Mouse (Mus musculus): ENCODE results near the gene Tbr1. TPM values are rescaled to one million over a fixed set of nuclear protein-coding genes. Genes with fewer than 3 reads are reported as not detected.

The Tbr1 gene
- polyA plus RNA-seq, 1 experiment from 2014 or later, result 0.38 TPM

GRCm38 (mm10) chr2:61798048-61798447, 4.7 kb upstream of the Tbr1 start:
- no peak overlapping the region for H3K4me2 ChIP-seq (ENCODE audit: low read depth, low read length)
- H3K4me1 ChIP-seq (ENCODE audit: control insufficient read depth, insufficient read depth, low read length), result no peaks in the 10 kb centered on the region
- H3K9me3 ChIP-seq (ENCODE audit: control insufficient read depth, low read length), result no peaks in the 10 kb centered on the region
- no peak for DNase-seq (ENCODE audit: low spot score)
- H3K9ac ChIP-seq (ENCODE audit: low read depth, low read length), result no peak overlapping the region
- ATAC-seq (ENCODE audit: low read depth), result no peak
- H3K27me3 ChIP-seq (replicated peaks; ENCODE audit: control insufficient read depth, insufficient read depth, low read length), result peaks cover 22% of the 10 kb centered on the region
- WGBS, result 93% methylated on average over 1 of the region's 1 CpGs
- no peaks in the 10 kb centered on the region for H3K36me3 ChIP-seq (ENCODE audit: control insufficient read depth, insufficient read depth, low read length)
- H3K4me3 ChIP-seq (ENCODE audit: low read depth, low read length), result no peak overlapping the region
- H3K27ac ChIP-seq (replicated peaks; ENCODE audit: low read depth, low read length), result no peak overlapping the region

- Histone ChIP-seq H3K27me3 (replicated peaks; ENCODE audit: control insufficient read depth, insufficient read depth, low read length) (peaks cover 68% of the 10 kb centered on the region), H3K4me3 (ENCODE audit: low read depth, low read length) (peak overlapping the region; percentile 4; the same call in 1 of the 2 replicates), H3K36me3 (ENCODE audit: control insufficient read depth, insufficient read depth, low read length) (no peaks in the 10 kb centered on the region), H3K4me2 (ENCODE audit: low read depth, low read length) (peak overlapping the region; percentile 20; the same call in 1 of the 2 replicates), H3K27ac (replicated peaks; ENCODE audit: low read depth, low read length) (no peak overlapping the region), H3K9ac (ENCODE audit: low read depth, low read length) (no peak overlapping the region), H3K9me3 (ENCODE audit: control insufficient read depth, low read length) (no peaks in the 10 kb centered on the region), H3K4me1 (ENCODE audit: control insufficient read depth, insufficient read depth, low read length) (peaks cover 6% of the 10 kb centered on the region; the same call in 1 of the 2 replicates)
- no peak for ATAC-seq (ENCODE audit: low read depth)
- peak; percentile 13 for DNase-seq (ENCODE audit: low spot score)
- WGBS, result 2% methylated on average over 29 of the region's 29 CpGs
Observed at GRCm38 (mm10) chr2:61803443-61804367, 975 bp downstream of the Tbr1 start.

GRCm38 (mm10) chr2:61804382-61804840, 1.7 kb downstream of the Tbr1 start:
- Histone ChIP-seq H3K9me3 (ENCODE audit: control insufficient read depth, low read length) (no peaks in the 10 kb centered on the region), H3K4me2 (ENCODE audit: low read depth, low read length) (no peak overlapping the region), H3K4me3 (ENCODE audit: low read depth, low read length) (no peak overlapping the region), H3K27ac (replicated peaks; ENCODE audit: low read depth, low read length) (no peak overlapping the region), H3K4me1 (ENCODE audit: control insufficient read depth, insufficient read depth, low read length) (peaks cover 6% of the 10 kb centered on the region; the same call in 1 of the 2 replicates), H3K36me3 (ENCODE audit: control insufficient read depth, insufficient read depth, low read length) (no peaks in the 10 kb centered on the region), H3K9ac (ENCODE audit: low read depth, low read length) (no peak overlapping the region), H3K27me3 (replicated peaks; ENCODE audit: control insufficient read depth, insufficient read depth, low read length) (peaks cover 75% of the 10 kb centered on the region)
- ATAC-seq (ENCODE audit: low read depth), result no peak
- WGBS, result 2% methylated on average over 10 of the region's 10 CpGs
- peak; percentile 13 for DNase-seq (ENCODE audit: low spot score)

GRCm38 (mm10) chr2:61804841-61805540, 2.3 kb downstream of the Tbr1 start:
- peak; percentile 30 for ATAC-seq (ENCODE audit: low read depth)
- Histone ChIP-seq H3K9ac (ENCODE audit: low read depth, low read length) (no peak overlapping the region), H3K27me3 (replicated peaks; ENCODE audit: control insufficient read depth, insufficient read depth, low read length) (peaks cover 80% of the 10 kb centered on the region), H3K4me2 (ENCODE audit: low read depth, low read length) (peak overlapping the region; percentile 34), H3K4me3 (ENCODE audit: low read depth, low read length) (peak overlapping the region; percentile 19), H3K9me3 (ENCODE audit: control insufficient read depth, low read length) (no peaks in the 10 kb centered on the region), H3K27ac (replicated peaks; ENCODE audit: low read depth, low read length) (no peak overlapping the region), H3K4me1 (ENCODE audit: control insufficient read depth, insufficient read depth, low read length) (peaks cover 6% of the 10 kb centered on the region; the same call in 1 of the 2 replicates), H3K36me3 (ENCODE audit: control insufficient read depth, insufficient read depth, low read length) (no peaks in the 10 kb centered on the region)
- WGBS, result under 1% methylated on average over 39 of the region's 39 CpGs
- no peak for DNase-seq (ENCODE audit: low spot score)

GRCm38 (mm10) chr2:61805541-61806345, 3.0 kb downstream of the Tbr1 start:
- Histone ChIP-seq H3K36me3 (ENCODE audit: control insufficient read depth, insufficient read depth, low read length) (no peaks in the 10 kb centered on the region), H3K9me3 (ENCODE audit: control insufficient read depth, low read length) (no peaks in the 10 kb centered on the region), H3K27ac (replicated peaks; ENCODE audit: low read depth, low read length) (no peak overlapping the region), H3K4me3 (ENCODE audit: low read depth, low read length) (peak overlapping the region; percentile 19), H3K4me1 (ENCODE audit: control insufficient read depth, insufficient read depth, low read length) (peaks cover 6% of the 10 kb centered on the region; the same call in 1 of the 2 replicates), H3K9ac (ENCODE audit: low read depth, low read length) (no peak overlapping the region), H3K4me2 (ENCODE audit: low read depth, low read length) (peak overlapping the region; percentile 34), H3K27me3 (replicated peaks; ENCODE audit: control insufficient read depth, insufficient read depth, low read length) (peaks cover 88% of the 10 kb centered on the region)
- ATAC-seq (ENCODE audit: low read depth) (peak; percentile 28; the same call in 1 of the 2 replicates), DNase-seq (ENCODE audit: low spot score) (peak; percentile 32)
- 1% methylated on average over 38 of the region's 39 CpGs for whole genome bisulfite sequencing

- no peaks in the 10 kb centered on the region for H3K36me3 ChIP-seq (ENCODE audit: control insufficient read depth, insufficient read depth, low read length)
- WGBS, result 3% methylated on average over 3 of the region's 3 CpGs
- H3K9me3 ChIP-seq (ENCODE audit: control insufficient read depth, low read length), result no peaks in the 10 kb centered on the region
- DNase-seq (ENCODE audit: low spot score) (no peak), ATAC-seq (ENCODE audit: low read depth) (no peak)
- H3K4me1 ChIP-seq (ENCODE audit: control insufficient read depth, insufficient read depth, low read length), result peaks cover 6% of the 10 kb centered on the region; the same call in 1 of the 2 replicates
- no peak overlapping the region for H3K4me3 ChIP-seq (ENCODE audit: low read depth, low read length)
- no peak overlapping the region for H3K9ac ChIP-seq (ENCODE audit: low read depth, low read length)
- H3K27ac ChIP-seq (replicated peaks; ENCODE audit: low read depth, low read length), result no peak overlapping the region
- no peak overlapping the region for H3K4me2 ChIP-seq (ENCODE audit: low read depth, low read length)
- peaks cover 88% of the 10 kb centered on the region for H3K27me3 ChIP-seq (replicated peaks; ENCODE audit: control insufficient read depth, insufficient read depth, low read length)
Observed at GRCm38 (mm10) chr2:61806346-61806825, 3.7 kb downstream of the Tbr1 start.

GRCm38 (mm10) chr2:61807151-61807550, 4.4 kb downstream of the Tbr1 start:
- H3K27me3 ChIP-seq (replicated peaks; ENCODE audit: control insufficient read depth, insufficient read depth, low read length), result peaks cover 88% of the 10 kb centered on the region
- H3K9ac ChIP-seq (ENCODE audit: low read depth, low read length), result no peak overlapping the region
- peak; percentile 24 for DNase-seq (ENCODE audit: low spot score)
- H3K36me3 ChIP-seq (ENCODE audit: control insufficient read depth, insufficient read depth, low read length), result no peaks in the 10 kb centered on the region
- H3K4me3 ChIP-seq (ENCODE audit: low read depth, low read length), result peak overlapping the region; percentile 20
- peaks cover 6% of the 10 kb centered on the region; the same call in 1 of the 2 replicates for H3K4me1 ChIP-seq (ENCODE audit: control insufficient read depth, insufficient read depth, low read length)
- 1% methylated on average over 20 of the region's 22 CpGs for WGBS
- H3K4me2 ChIP-seq (ENCODE audit: low read depth, low read length), result peak overlapping the region; percentile 32; the same call in 1 of the 2 replicates
- H3K27ac ChIP-seq (replicated peaks; ENCODE audit: low read depth, low read length), result no peak overlapping the region
- no peaks in the 10 kb centered on the region for H3K9me3 ChIP-seq (ENCODE audit: control insufficient read depth, low read length)
- no peak for ATAC-seq (ENCODE audit: low read depth)

- H3K9ac ChIP-seq (ENCODE audit: low read depth, low read length), result no peak overlapping the region
- no peak overlapping the region for H3K27ac ChIP-seq (replicated peaks; ENCODE audit: low read depth, low read length)
- 19% methylated on average over 2 of the region's 2 CpGs for WGBS
- peaks cover 88% of the 10 kb centered on the region for H3K27me3 ChIP-seq (replicated peaks; ENCODE audit: control insufficient read depth, insufficient read depth, low read length)
- H3K9me3 ChIP-seq (ENCODE audit: control insufficient read depth, low read length), result no peaks in the 10 kb centered on the region
- DNase-seq (ENCODE audit: low spot score) (no peak), ATAC-seq (ENCODE audit: low read depth) (no peak)
- H3K4me3 ChIP-seq (ENCODE audit: low read depth, low read length), result no peak overlapping the region
- H3K4me1 ChIP-seq (ENCODE audit: control insufficient read depth, insufficient read depth, low read length), result peaks cover 6% of the 10 kb centered on the region; the same call in 1 of the 2 replicates
- H3K4me2 ChIP-seq (ENCODE audit: low read depth, low read length), result no peak overlapping the region
- no peaks in the 10 kb centered on the region for H3K36me3 ChIP-seq (ENCODE audit: control insufficient read depth, insufficient read depth, low read length)
Observed at GRCm38 (mm10) chr2:61807781-61808180, 5.1 kb downstream of the Tbr1 start.
